Mouse (Mus musculus) hematopoietic stem cell, adult 5-6 weeks (primary cell): ENCODE measurements around the gene Duoxa2. TPM values are rescaled to one million over a fixed set of nuclear protein-coding genes. Genes with fewer than 3 reads are reported as not detected.
"Not testable (repeated sequence)": the region's sequence is repeated elsewhere in the genome, so short reads cannot be mapped to it uniquely, and the experiment has no call there.

Source experiments
- ATAC-seq, 2 experiments: fragments of 125-278 bp in 1 of 2; replicated peaks in 1 of 2; 2 replicates each; pipeline ENCODE4 v1.8.0; 2016 to 2017; ENCODE audit warnings: inconsistent platforms in 2 of 2, mild to moderate bottlenecking in 2 of 2, moderate number of reproducible peaks in 2 of 2, low read depth in 1 of 2, moderate TSS enrichment in 1 of 2; ENCODE audit not compliant: low FRiP score in 2 of 2, poor library complexity in 2 of 2, severe bottlenecking in 2 of 2, insufficient read depth in 1 of 2, low TSS enrichment in 1 of 2
- total RNA-seq: library from RNA; stranded (forward); fragments of 172-1452, 232-1000 nt; gene quantifications from 2 replicates; pipeline ENCODE4 v1.2.3, GENCODE M21; 2017

Gene Duoxa2
- total RNA-seq, 1 experiment from 2014 or later, result not detected

- ATAC-seq, result peak; percentile 54 to 63; a peak in 3 of 4 replicates
These were observed 4.0 kb downstream of the Duoxa2 start for GRCm38 (mm10) chr2:122302574-122303241.

GRCm38 (mm10) chr2:122304544-122304943 lies 5.8 kb downstream of the Duoxa2 start:
- no peak for ATAC-seq

GRCm38 (mm10) chr2:122305097-122305892 lies 6.6 kb downstream of the Duoxa2 start:
- ATAC-seq, result no peak

- peak; percentile 59 to 65 for ATAC-seq
These were observed 7.5 kb downstream of the Duoxa2 start for GRCm38 (mm10) chr2:122306184-122306583.

DNA sequence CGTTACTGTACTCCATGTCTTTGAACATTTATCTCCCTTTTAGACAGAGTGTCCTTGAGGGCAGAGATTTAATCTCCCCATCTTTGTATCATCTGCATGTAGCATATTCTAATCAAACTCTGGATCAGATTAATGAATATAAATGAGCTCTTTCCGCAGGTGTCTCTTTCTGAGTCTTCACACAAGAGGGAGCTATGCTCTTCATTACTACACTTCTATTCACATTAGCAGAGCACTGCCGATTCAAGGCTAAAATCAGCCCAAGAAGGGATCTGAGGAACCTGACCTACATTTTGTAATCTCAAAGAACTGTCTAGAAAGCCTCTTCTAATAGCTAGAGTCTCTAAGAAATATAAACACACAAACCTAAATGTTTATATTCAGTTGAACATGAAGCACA lies 10.9 kb downstream of the Duoxa2 start:
- no peak for ATAC-seq

DNA sequence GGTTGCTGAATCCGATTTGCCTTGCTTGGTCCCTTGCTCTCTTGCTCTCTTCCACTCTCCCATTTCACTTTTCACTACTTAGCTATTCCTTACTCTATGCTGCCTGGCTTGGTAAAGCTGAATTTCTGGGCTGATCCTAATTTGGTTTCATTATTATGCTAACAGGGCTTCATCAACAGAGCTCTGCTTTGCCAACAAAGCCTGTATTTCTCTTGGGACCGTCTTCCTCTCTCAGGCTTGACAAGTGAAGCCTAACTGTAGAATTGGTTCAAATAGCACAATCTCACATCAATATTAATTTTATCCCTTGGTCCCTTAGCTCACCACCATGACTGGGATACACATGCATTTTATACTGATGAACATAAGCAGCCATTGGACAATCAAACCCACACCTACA lies 12.9 kb downstream of the Duoxa2 start:
- no peak for ATAC-seq

GRCm38 (mm10) chr2:122312722-122313417 lies 14.2 kb downstream of the Duoxa2 start:
- peak; percentile 66 to 70; a peak in 3 of 4 replicates for ATAC-seq

DNA sequence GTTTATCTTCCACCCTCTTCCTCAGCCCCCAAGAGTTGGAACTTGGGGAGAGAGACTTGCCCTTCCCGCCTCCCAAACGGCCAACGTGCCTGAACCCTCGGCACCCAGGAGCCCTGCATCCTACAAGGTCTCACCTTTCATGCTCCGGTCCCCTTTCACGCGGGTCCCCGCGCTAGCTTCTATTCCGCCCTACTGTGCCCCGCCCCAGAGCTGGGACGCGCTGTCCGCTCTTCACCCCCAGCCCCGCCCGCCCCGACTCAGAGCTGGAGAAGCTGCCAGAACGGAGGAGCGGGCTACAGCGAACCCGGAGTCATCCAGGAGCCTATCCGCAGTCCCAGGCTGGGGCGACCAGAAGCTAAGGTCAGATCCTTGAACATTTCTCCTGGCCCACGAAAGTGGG lies 14.8 kb downstream of the Duoxa2 start, which contains the start of gene Duoxa1:
Duoxa1 (minus strand) TSS at position 195 of the 400 bp plus-strand sequence.
- ATAC-seq, result 0 out of 4 replicates have a peak, but pooled peaks of 1 of the 2 experiments have one; percentile 19

DNA sequence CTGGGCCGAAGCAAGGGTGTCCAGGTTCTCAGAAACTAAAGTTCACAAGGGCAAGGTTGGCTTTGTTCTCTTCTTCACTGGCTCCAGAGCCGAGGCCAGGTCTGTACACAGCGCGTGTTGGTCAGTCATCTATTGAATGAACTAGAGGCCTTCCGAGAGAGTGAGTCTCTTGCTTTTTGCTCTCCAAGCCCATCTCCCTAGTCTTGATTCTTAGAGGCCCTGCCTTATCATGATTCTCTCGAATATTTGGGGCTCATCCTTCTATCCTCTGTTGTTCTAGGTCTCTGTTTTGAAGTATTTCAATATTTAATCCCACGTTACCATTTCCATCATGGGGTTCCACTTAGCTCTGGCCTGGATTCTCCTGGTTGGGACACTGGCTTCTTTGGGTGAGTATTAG lies 16.7 kb downstream of the Duoxa2 start, which contains the start of gene Duox1:
Duox1 (plus strand) TSS at position 301 of the 400 bp plus-strand sequence.
- ATAC-seq, result no peak

DNA sequence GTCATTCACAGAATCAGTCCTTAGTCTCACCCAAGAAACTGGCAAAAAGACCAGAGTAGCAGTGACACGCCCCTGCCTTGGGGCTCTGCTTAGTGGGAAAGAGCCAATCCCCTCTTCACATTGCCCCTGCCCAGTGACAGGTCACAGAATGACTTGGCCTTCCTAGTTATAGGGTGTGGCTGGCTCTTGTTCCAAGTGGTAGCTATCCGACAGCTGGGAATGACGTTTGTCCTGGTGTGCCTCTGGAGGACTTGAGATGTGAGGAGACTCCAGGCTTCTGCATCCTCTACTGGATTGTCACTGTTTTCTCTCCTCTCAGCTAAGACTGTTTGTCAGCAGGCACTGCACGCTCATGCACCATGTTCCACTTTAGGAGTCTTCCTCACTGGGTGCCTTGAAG lies 18.7 kb downstream of the Duoxa2 start:
- ATAC-seq, result no peak

DNA sequence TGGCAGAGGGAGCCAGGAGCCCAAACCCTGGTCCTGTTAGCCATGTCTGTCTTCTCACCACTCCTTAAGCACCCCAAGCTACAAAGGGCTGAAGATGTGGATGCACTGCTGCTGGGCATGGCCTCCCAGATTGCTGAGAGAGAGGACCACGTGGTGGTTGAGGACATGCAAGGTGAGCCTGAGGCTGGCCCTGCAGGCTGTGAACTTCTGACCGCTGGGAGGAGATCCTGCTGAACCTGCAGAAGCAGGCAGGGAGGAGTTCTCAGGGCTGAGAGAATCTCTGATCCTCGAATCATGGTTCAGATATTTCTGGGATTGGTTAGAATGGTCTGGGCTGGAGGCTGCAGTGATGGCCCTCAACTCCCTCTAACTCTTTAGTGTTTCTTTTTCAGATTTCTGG lies 25.3 kb downstream of the Duoxa2 start:
- ATAC-seq, result no peak

- ATAC-seq, result no peak
These were observed 25.9 kb downstream of the Duoxa2 start for GRCm38 (mm10) chr2:122324586-122324985.

DNA sequence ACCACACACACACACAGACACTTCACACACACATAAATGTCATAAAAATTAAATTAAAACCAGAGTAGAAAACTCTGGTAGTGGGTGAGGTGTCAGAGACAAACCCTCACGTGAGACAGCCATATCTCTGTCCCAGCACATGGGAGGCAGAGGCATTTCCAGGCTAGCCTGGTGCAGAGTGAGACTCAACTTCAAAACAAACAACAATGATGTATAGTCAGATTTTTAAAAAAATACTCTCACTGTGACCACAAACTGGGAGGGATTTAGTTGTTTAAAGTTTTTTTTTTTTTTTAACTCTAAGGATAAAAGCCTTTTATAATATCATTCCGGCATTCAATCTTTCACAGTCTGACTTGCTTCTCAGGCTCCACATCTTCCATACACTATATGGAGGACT lies 26.7 kb downstream of the Duoxa2 start:
- ATAC-seq, result no peak

DNA sequence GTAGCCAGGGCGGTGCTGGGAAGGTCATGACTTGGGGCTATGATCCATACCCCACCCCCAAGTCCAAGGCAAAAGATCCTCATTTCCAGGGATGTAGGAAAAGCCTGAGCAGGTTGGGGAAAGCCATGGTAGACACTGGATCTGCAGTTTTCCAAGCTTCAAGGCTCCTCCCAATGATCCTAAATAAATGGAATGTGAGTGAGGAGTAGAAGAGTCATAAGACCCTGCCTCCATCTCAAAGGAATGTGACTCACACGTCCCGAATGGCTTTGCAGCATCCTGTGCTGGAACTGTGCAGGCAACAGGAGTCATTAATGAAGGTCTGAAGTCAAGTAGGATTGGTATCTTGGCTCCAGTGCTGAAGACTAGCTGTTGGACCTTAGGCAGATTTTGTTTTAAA lies 29.3 kb downstream of the Duoxa2 start:
- no peak for ATAC-seq

DNA sequence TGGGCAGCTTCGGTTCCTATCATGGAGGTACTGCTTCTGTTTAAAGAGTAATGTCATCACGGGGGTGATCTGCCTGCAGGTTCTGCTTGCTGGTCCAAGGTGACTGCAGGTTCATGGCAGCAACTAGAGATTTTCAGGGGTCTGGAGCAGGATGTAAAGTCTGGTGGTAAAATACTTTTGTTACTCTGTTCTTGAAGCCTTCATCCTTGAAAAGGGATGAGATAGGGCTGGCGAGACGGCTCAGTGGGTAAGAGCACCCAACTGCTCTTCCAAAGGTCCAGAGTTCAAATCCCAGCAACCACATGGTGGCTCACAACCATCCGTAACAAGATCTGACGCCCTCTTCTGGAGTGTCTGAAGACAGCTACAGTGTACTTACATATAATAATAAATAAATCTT lies 31.6 kb downstream of the Duoxa2 start:
- not testable (repeated sequence) for ATAC-seq

- no peak for ATAC-seq
These were observed 33.5 kb downstream of the Duoxa2 start for GRCm38 (mm10) chr2:122332222-122332621.

GRCm38 (mm10) chr2:122334170-122334569 lies 35.5 kb downstream of the Duoxa2 start:
- ATAC-seq, result no peak

DNA sequence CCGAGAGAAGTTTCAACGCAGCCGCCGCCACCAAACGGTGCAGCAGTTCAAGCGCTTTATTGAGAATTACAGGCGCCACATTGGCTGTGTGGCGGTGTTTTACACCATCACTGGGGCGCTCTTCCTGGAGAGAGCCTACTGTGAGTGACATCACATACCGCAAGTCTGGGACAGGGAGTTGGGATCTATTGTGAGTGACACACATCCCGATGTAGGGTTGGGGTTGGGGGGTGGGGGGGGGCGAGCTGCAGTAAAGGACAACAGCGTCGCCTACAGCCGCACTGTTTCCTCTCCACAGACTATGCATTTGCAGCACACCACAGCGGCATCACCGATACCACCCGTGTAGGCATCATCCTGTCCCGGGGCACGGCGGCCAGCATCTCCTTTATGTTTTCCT lies 38.6 kb downstream of the Duoxa2 start:
- ATAC-seq, result no peak
